Mouse (Mus musculus): ENCODE results near the gene Lonrf2. TPM values are rescaled to one million over a fixed set of nuclear protein-coding genes. Genes with fewer than 3 reads are reported as not detected.

Gene Lonrf2
- polyA plus RNA-seq, 1 experiment from 2014 or later = 2.6 TPM

DNA sequence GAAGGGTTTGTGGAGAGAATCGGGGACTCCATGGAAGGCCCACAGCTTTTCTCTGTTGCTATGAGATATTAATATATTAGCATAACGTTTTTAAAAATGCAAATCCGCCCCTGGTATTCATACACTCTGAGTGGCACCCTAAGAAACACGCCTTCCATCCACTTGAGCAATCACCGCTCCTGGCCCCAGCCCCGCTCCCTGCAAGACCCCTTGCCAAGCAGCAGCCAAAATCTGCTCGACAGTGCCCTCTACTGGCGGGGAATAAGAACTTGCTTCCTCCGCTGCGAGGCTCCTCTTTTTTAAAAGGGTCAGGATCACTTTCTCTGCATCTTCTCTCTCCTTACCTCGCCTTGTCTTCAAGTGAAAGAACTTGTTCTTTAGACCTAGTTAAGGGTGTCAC, 68.7 kb downstream of the Lonrf2 start:
- no peak overlapping the region; the same call in 1 of the 2 replicates for H3K9ac ChIP-seq (ENCODE audit: low read depth, low read length)
- H3K27me3 ChIP-seq (ENCODE audit: control insufficient read depth, insufficient read depth, low read length) = no peaks in the 10 kb centered on the region
- peak overlapping the region; percentile 45 for H3K4me2 ChIP-seq (replicated peaks; ENCODE audit: low read depth, low read length)
- no peaks in the 10 kb centered on the region for H3K9me3 ChIP-seq (ENCODE audit: control insufficient read depth, low read length)
- peak overlapping the region; percentile 28 for H3K4me3 ChIP-seq (ENCODE audit: low read length)
- peak; percentile 30; the same call in 1 of the 2 replicates for ATAC-seq (ENCODE audit: low FRiP score, low TSS enrichment)
- peaks cover 22% of the 10 kb centered on the region for H3K4me1 ChIP-seq (ENCODE audit: control insufficient read depth, insufficient read depth, low read length)
- H3K36me3 ChIP-seq (ENCODE audit: control insufficient read depth, insufficient read depth, low read length) = no peaks in the 10 kb centered on the region
- WGBS = 5% methylated on average over 11 of the region's 11 CpGs
- peak overlapping the region; percentile 90 for H3K27ac ChIP-seq (ENCODE audit: low read depth, low read length)

DNA sequence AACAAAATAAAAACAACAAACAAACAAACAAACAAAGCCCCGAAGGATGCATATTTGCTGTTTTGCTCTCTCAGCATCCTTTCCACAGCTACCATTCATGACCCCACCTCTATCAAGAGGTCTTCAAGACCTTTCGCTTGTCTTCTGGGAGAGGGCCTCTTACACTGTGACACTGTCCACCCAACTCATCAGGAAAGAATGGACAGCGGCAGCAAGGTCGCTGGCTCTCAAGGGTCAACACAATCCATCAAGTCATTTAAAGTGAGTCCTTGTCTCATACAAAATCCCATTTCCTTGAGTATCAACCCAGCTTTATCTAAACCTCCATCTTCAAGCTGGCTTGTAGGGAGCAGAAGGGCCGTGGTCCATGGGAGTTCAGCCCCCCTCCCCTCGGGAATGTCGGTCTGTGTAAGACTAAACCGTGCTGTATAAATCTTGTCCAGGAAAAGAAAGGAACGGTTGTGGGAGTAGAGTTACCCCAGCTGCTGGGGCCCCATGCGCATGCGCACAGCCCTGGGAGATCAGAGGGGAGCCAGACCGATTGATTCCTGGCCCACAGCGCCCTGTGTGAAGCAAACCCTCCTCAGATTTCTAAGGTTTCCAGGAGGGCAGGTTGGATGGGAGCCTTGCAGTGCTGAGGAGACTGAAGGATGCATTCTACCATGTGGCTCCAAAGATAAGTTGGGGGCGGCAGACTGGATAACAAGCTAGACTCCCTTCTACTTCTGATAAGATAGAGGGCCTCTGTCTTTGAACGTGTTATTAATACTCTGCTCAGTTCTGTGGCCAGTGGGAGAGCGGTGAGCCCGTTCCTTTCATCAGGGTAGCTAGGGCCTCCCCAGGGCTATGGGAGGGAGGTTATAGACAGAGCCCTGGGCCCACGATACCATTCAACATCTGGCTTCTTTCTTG, 69.6 kb downstream of the Lonrf2 start:
- WGBS = 7% methylated on average over 18 of the region's 18 CpGs
- Histone ChIP-seq H3K4me1 (ENCODE audit: control insufficient read depth, insufficient read depth, low read length) (peaks cover 22% of the 10 kb centered on the region), H3K27ac (ENCODE audit: low read depth, low read length) (peak overlapping the region; percentile 90), H3K36me3 (ENCODE audit: control insufficient read depth, insufficient read depth, low read length) (no peaks in the 10 kb centered on the region), H3K4me2 (replicated peaks; ENCODE audit: low read depth, low read length) (peak overlapping the region; percentile 45), H3K9ac (ENCODE audit: low read depth, low read length) (peak overlapping the region; percentile 32; the same call in 1 of the 2 replicates), H3K9me3 (ENCODE audit: control insufficient read depth, low read length) (no peaks in the 10 kb centered on the region), H3K27me3 (ENCODE audit: control insufficient read depth, insufficient read depth, low read length) (no peaks in the 10 kb centered on the region), H3K4me3 (ENCODE audit: low read length) (peak overlapping the region; percentile 28)
- peak; percentile 96 for ATAC-seq (ENCODE audit: low FRiP score, low TSS enrichment)

DNA sequence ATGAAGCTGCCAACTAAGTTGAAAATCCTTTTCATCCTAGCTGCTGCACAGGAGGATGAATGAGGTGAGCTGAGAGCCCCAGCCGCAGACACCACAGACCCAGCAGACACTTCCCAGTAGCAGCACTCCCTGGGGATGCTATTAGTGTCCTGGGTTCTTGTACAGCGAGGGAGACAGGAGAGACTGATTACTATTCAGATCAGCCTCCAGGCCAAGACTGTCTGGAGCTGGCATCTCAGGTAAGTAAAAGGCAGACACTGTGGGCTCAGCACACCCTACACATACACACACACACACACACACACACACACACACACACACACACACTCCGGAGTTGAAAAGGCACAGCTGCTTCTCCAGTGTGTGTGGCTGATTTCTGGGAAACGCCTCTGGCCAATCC, 70.3 kb downstream of the Lonrf2 start:
- Histone ChIP-seq H3K27ac (ENCODE audit: low read depth, low read length) (peak overlapping the region; percentile 90), H3K4me2 (replicated peaks; ENCODE audit: low read depth, low read length) (no peak overlapping the region), H3K36me3 (ENCODE audit: control insufficient read depth, insufficient read depth, low read length) (no peaks in the 10 kb centered on the region), H3K9ac (ENCODE audit: low read depth, low read length) (no peak overlapping the region), H3K27me3 (ENCODE audit: control insufficient read depth, insufficient read depth, low read length) (no peaks in the 10 kb centered on the region), H3K4me1 (ENCODE audit: control insufficient read depth, insufficient read depth, low read length) (peaks cover 22% of the 10 kb centered on the region), H3K9me3 (ENCODE audit: control insufficient read depth, low read length) (no peaks in the 10 kb centered on the region), H3K4me3 (ENCODE audit: low read length) (no peak overlapping the region)
- ATAC-seq (ENCODE audit: low FRiP score, low TSS enrichment) = no peak
- WGBS = 36% methylated on average over 4 of the region's 4 CpGs

DNA sequence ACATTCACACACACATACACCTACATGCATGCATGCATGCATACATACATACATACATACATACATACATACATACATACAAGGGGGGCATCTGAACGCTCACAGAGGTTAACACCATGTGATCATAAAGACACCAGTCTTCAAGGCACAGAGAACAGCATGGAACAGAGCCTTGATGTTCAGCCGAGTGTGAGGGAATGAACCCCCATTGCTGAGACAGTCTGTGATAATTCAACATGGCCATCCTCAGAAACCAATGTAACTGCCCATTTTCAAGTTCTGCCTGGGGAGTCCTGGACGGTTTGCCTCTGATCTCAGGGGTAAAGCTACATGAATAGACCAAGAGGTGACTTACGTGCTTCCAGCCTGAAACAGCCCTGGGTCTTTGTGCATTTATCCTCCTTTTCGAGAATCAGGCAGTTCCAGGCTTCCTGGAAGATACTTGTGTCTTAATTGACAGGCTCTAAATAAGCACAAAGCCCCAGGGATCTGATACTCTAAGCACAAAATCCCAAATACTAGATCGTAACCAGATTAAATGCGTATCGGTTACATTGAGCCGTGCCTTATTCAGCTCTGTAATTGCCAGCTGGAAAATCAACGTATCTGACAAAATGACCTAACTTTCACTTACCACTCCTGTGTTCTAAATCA, 72.4 kb downstream of the Lonrf2 start:
- Histone ChIP-seq H3K9ac (ENCODE audit: low read depth, low read length) (no peak overlapping the region), H3K36me3 (ENCODE audit: control insufficient read depth, insufficient read depth, low read length) (no peaks in the 10 kb centered on the region), H3K9me3 (ENCODE audit: control insufficient read depth, low read length) (no peaks in the 10 kb centered on the region), H3K4me1 (ENCODE audit: control insufficient read depth, insufficient read depth, low read length) (peaks cover 37% of the 10 kb centered on the region), H3K4me3 (ENCODE audit: low read length) (no peak overlapping the region), H3K27me3 (ENCODE audit: control insufficient read depth, insufficient read depth, low read length) (no peaks in the 10 kb centered on the region), H3K4me2 (replicated peaks; ENCODE audit: low read depth, low read length) (no peak overlapping the region), H3K27ac (ENCODE audit: low read depth, low read length) (no peak overlapping the region)
- ATAC-seq (ENCODE audit: low FRiP score, low TSS enrichment) = no peak
- WGBS = 48% methylated on average over 10 of the region's 10 CpGs

DNA sequence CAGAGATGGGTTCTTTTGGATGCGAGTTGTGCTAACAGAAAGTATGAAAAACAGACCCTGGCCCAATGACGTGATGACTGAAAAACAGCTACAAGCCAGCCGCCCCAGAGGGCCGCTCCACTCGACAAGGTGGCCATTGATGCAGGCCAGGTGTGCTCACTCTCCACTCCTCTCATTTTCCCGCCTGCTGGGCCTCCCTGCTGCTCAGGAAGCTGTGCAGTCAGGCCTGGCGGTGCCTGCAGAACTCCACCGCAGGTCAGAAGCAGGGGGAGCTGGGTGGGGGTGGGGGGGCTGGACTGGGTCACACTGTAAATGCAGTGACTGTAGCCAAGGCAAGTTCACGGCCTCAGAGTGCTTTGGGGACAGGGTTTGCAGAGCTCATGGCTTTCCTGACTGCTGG, 76.1 kb downstream of the Lonrf2 start:
- no peak overlapping the region for H3K4me2 ChIP-seq (replicated peaks; ENCODE audit: low read depth, low read length)
- ATAC-seq (ENCODE audit: low FRiP score, low TSS enrichment) = peak; percentile 88
- peak overlapping the region; percentile 32; the same call in 1 of the 2 replicates for H3K27ac ChIP-seq (ENCODE audit: low read depth, low read length)
- no peak overlapping the region; the same call in 1 of the 2 replicates for H3K9ac ChIP-seq (ENCODE audit: low read depth, low read length)
- peaks cover 32% of the 10 kb centered on the region for H3K4me1 ChIP-seq (ENCODE audit: control insufficient read depth, insufficient read depth, low read length)
- H3K27me3 ChIP-seq (ENCODE audit: control insufficient read depth, insufficient read depth, low read length) = no peaks in the 10 kb centered on the region
- 10% methylated on average over 9 of the region's 9 CpGs for WGBS
- H3K4me3 ChIP-seq (ENCODE audit: low read length) = no peak overlapping the region
- no peaks in the 10 kb centered on the region for H3K36me3 ChIP-seq (ENCODE audit: control insufficient read depth, insufficient read depth, low read length)
- H3K9me3 ChIP-seq (ENCODE audit: control insufficient read depth, low read length) = no peaks in the 10 kb centered on the region

DNA sequence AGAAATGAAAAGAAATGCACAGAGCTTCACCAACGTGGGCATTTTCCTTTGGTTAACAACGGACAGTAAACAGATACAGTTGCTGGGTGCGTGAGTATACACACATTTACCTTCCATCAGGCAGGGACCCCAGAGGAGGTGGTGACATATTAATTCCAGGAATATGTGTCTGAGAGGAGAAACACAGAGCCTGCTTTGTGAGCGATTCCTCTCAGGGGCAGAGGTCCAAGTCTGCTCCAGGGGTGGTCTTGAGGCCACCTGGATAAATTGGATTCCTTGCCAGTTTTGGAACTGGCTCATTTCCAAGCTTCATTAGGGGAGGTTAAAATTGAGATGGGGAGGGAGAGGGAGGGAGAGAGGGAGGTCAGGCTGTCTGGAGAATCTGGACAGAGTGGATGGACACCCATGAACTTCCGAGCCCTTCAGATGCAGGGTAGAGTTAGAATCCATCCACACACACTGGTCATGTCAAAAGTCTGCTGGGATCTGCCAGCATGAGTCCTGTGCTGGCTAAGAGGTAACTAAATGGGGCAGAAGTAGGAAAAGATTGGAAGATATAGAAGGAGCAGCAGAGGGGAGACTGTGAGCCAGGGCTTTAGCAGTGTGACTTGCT, 78.6 kb downstream of the Lonrf2 start:
- Histone ChIP-seq H3K4me3 (ENCODE audit: low read length) (no peak overlapping the region), H3K9me3 (ENCODE audit: control insufficient read depth, low read length) (no peaks in the 10 kb centered on the region), H3K4me2 (replicated peaks; ENCODE audit: low read depth, low read length) (no peak overlapping the region), H3K27ac (ENCODE audit: low read depth, low read length) (no peak overlapping the region; the same call in 1 of the 2 replicates), H3K9ac (ENCODE audit: low read depth, low read length) (no peak overlapping the region), H3K27me3 (ENCODE audit: control insufficient read depth, insufficient read depth, low read length) (no peaks in the 10 kb centered on the region), H3K4me1 (ENCODE audit: control insufficient read depth, insufficient read depth, low read length) (peaks cover 21% of the 10 kb centered on the region), H3K36me3 (ENCODE audit: control insufficient read depth, insufficient read depth, low read length) (no peaks in the 10 kb centered on the region)
- WGBS = 48% methylated on average over 5 of the region's 5 CpGs
- ATAC-seq (ENCODE audit: low FRiP score, low TSS enrichment) = peak; percentile 62; the same call in 1 of the 2 replicates

DNA sequence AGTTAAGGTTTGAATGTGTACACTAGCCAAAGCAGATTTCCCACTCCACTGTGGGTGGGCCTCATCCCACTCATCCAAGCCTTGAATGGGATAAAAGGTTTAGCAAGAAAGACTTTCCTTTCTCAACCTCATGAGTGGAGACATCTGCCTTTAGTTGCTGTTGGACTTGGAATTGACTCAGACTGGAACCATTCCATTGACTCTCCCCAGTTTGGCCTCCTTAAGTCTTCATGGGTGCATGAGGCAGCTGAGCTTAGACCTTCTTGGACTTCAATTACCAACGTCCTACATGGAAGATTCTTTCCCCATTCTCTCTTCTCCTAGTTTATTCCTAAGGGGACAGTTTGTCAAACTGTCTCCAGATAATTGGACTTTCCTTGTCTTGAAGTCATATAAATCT, 92.6 kb downstream of the Lonrf2 start:
- H3K9me3 ChIP-seq (ENCODE audit: control insufficient read depth, low read length) = no peaks in the 10 kb centered on the region
- H3K9ac ChIP-seq (ENCODE audit: low read depth, low read length) = no peak overlapping the region
- H3K27me3 ChIP-seq (ENCODE audit: control insufficient read depth, insufficient read depth, low read length) = no peaks in the 10 kb centered on the region
- H3K4me2 ChIP-seq (replicated peaks; ENCODE audit: low read depth, low read length) = no peak overlapping the region
- 54% methylated on average over 1 of the region's 1 CpGs for WGBS
- H3K27ac ChIP-seq (ENCODE audit: low read depth, low read length) = no peak overlapping the region
- no peak for ATAC-seq (ENCODE audit: low FRiP score, low TSS enrichment)
- no peaks in the 10 kb centered on the region for H3K4me1 ChIP-seq (ENCODE audit: control insufficient read depth, insufficient read depth, low read length)
- no peak overlapping the region for H3K4me3 ChIP-seq (ENCODE audit: low read length)
- H3K36me3 ChIP-seq (ENCODE audit: control insufficient read depth, insufficient read depth, low read length) = no peaks in the 10 kb centered on the region
